Mouse (Mus musculus) midbrain, embryonic 15.5 days (tissue): ENCODE results near the gene Dnah10. TPM values are rescaled to one million over a fixed set of nuclear protein-coding genes. Genes with fewer than 3 reads are reported as not detected.
A peak's percentile ranks its signal among the peaks of the same experiment; 100 is the strongest.

Experiments used
- ATAC-seq: fragments of 200-750 bp; cut with Nextera tagmentation; replicated peaks from 2 replicates; pipeline ENCODE4 v1.8.0; 2017; ENCODE audit warnings: moderate TSS enrichment
- H3K27ac ChIP-seq: fragments of 300-500 bp; sonication (generic); 2 replicates; pipeline ENCODE4 v1.5.1; 2015; ENCODE audit warnings: mild to moderate bottlenecking, inconsistent platforms
- H3K27me3 ChIP-seq: fragments of 300-500 bp; sonication (generic); replicated peaks from 2 replicates; pipeline ENCODE4 v1.6.1; 2015; ENCODE audit warnings: inconsistent platforms
- H3K36me3 ChIP-seq: fragments of 300-500 bp; sonication (generic); replicated peaks from 2 replicates; pipeline ENCODE4 v1.6.1; 2015; ENCODE audit warnings: inconsistent platforms
- H3K4me1 ChIP-seq: fragments of 300-500 bp; sonication (generic); 2 replicates; pipeline ENCODE4 v1.6.1; 2015; ENCODE audit warnings: inconsistent platforms
- H3K4me2 ChIP-seq: fragments of 300-500 bp; sonication (generic); 2 replicates; pipeline ENCODE4 v1.6.1; 2015; ENCODE audit warnings: inconsistent platforms, mild to moderate bottlenecking, moderate library complexity
- H3K4me3 ChIP-seq: fragments of 300-500 bp; sonication (generic); 2 replicates; pipeline ENCODE4 v1.5.1; 2015; ENCODE audit warnings: mild to moderate bottlenecking, inconsistent platforms
- H3K9ac ChIP-seq: fragments of 300-500 bp; sonication (generic); 2 replicates; pipeline ENCODE4 v1.6.1; 2015; ENCODE audit warnings: mild to moderate bottlenecking, inconsistent platforms
- H3K9me3 ChIP-seq: fragments of 300-500 bp; sonication (generic); 2 replicates; pipeline ENCODE4 v1.6.1; 2016; ENCODE audit warnings: inconsistent platforms
- WGBS: fragments of 180-500 bp; shearing (Covaris S2); methylation state at CpG from one replicate; pipeline ENCODE4 v1.1.7; 2015; ENCODE audit warnings: mixed read lengths; 5-methylcytosine and 5-hydroxymethylcytosine counted together
- polyA plus RNA-seq: library from polyadenylated mRNA; unstranded; fragments of >200 nt; fragmentation: Nextera tagmentation; extraction: Ambion mirVana; gene quantifications from 2 replicates; pipeline ENCODE4 v1.2.1, GENCODE M21; 2015

Gene Dnah10
- polyA plus RNA-seq, result 0.12 and 0.13 TPM in 2 replicates

DNA sequence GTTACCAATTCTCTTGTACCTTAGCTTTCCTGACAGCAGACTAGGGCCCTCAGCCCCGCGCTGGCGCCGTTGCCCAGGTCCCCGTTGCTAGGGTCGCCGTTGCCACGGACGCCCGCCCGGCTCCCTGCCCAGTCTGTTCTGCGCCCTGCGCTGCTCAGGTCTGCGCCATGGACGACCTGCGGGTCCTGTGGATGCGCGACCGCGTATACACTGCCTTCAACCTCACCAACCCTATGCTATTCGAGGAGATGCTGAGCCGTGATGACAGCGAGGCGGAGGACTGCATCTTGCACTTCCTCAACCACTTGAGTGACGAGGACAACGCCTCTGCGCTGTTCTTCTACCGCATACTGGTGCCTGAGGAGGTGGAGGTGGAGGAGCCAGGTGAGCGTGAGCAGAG, at the start of gene Dnah10:
Gene Dnah10 (plus strand): TSS at position 89 of the 400 bp plus-strand sequence.
- H3K9ac ChIP-seq, result no peak within 1 kb of the TSS; the same call in 1 of the 2 replicates
- H3K4me1 ChIP-seq, result 0 out of 2 replicates have a peak, but pooled peaks cover 6% of the 10 kb centered on the region
- 0 out of 2 replicates have a peak, but pooled peaks have one; percentile 50 for ATAC-seq
- H3K4me2 ChIP-seq, result peak within 1 kb of the TSS; percentile 37
- 0 out of 2 replicates have a peak within 1 kb of the TSS, but pooled peaks have one; percentile 7 for H3K4me3 ChIP-seq
- H3K9me3 ChIP-seq, result no peaks in the 10 kb centered on the region
- WGBS, result 8% methylated on average over 29 of the region's 29 CpGs
- peaks cover 31% of the 10 kb centered on the region for H3K36me3 ChIP-seq
- H3K27me3 ChIP-seq, result no peaks in the 10 kb centered on the region
- H3K27ac ChIP-seq, result no peak within 1 kb of the TSS

DNA sequence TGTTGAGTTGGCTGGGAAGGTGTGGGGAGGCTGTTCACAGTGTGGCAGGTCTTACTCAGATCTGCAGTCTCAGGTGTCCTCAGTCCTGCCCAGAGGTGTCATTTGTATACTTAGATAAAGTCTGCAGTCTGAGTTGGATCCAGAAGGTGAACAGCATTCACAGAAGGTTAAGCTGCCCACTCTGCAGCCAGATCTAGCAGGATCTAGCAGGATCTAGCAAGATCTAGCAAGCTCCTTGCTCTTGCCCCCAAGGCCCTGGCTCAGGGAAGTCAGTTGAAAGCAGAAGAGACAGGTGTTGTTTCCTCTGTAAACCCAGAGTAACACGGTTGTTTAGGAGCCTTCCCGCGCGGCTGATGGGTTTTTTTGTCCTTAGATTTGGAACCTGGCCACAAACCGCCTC, 11.1 kb upstream of the Dnah10 start:
- H3K27me3 ChIP-seq, result no peaks in the 10 kb centered on the region
- H3K4me3 ChIP-seq, result no peak overlapping the region
- H3K9ac ChIP-seq, result no peak overlapping the region
- no peaks in the 10 kb centered on the region for H3K9me3 ChIP-seq
- no peak overlapping the region for H3K27ac ChIP-seq
- ATAC-seq, result no peak
- H3K36me3 ChIP-seq, result peaks cover 49% of the 10 kb centered on the region
- no peak overlapping the region for H3K4me2 ChIP-seq
- 93% methylated on average over 5 of the region's 5 CpGs for WGBS
- no peaks in the 10 kb centered on the region for H3K4me1 ChIP-seq

DNA sequence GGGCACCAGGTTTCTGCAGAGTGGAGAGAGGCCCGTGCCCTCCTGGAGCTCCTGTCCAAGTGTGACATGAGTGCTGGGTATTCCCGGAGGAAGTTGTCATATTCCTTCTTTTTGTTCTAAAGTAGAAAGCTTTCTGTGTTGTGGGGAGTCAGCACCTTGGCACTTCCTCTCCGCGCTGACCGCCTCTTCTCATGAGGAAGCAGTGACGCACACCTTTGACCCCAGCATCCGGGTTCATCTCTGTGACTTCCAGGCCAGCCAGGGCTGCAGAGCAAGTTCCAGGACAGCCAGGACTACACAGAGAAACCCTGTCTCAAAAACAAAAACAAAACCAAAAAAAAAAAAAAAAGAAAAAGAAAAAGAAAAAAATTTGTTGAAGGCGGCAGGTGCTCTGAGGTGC, 9.8 kb upstream of the Dnah10 start:
- H3K9me3 ChIP-seq, result no peaks in the 10 kb centered on the region
- no peak overlapping the region for H3K4me2 ChIP-seq
- H3K27me3 ChIP-seq, result no peaks in the 10 kb centered on the region
- H3K9ac ChIP-seq, result no peak overlapping the region
- no peak for ATAC-seq
- H3K4me1 ChIP-seq, result no peaks in the 10 kb centered on the region
- no peak overlapping the region for H3K4me3 ChIP-seq
- WGBS, result 91% methylated on average over 8 of the region's 8 CpGs
- no peak overlapping the region for H3K27ac ChIP-seq
- H3K36me3 ChIP-seq, result peaks cover 63% of the 10 kb centered on the region

DNA sequence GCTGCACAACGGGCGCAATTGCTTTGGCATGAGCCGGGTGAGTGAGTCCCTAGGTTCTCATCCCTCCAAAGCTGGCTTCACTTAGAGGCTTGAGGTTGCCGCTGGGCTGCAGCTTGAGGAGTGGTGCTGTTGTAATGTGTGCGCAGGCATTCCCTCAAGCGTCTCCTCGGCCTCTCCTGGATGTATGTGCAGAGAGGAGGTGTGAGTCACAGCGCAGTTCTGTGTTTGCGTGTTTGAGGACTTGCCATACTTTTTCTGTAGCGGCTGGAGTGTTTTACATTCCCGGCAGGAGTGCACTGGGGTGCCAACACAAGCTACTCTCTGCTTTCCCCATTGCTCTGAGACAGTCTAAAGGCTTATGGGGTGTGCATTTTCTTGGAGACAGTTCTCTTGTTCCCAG, 6.9 kb upstream of the Dnah10 start:
- no peak overlapping the region for H3K4me2 ChIP-seq

DNA sequence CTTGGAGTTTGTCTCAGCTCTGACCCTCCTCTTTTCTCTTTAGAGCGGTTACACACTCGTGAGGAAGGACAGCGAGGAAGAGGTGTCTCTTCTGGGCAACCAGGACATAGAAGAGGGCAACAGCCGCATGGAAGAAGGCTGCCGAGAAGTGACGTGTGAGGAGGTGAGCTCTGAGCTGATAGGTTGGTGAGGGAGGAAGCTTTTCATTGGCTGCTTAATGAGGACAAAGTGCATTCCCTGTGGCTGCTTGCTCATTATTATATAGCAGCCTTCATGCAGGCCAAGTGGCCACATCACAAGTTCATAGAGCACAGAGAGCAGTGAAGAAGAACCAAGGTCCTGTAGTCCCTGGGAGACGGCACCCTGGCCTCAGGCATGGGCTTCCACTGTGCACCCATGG, 6.5 kb upstream of the Dnah10 start:
- no peaks in the 10 kb centered on the region for H3K4me1 ChIP-seq
- H3K27ac ChIP-seq, result no peak overlapping the region
- no peak overlapping the region for H3K9ac ChIP-seq
- 94% methylated on average over 7 of the region's 7 CpGs for WGBS
- peaks cover 72% of the 10 kb centered on the region for H3K36me3 ChIP-seq
- ATAC-seq, result no peak
- no peak overlapping the region for H3K4me2 ChIP-seq
- no peak overlapping the region for H3K4me3 ChIP-seq
- H3K9me3 ChIP-seq, result no peaks in the 10 kb centered on the region
- no peaks in the 10 kb centered on the region for H3K27me3 ChIP-seq

More for the DNA sequence above, 6.9 kb upstream of the Dnah10 start:
- no peak for ATAC-seq
- no peak overlapping the region for H3K27ac ChIP-seq
- WGBS, result 96% methylated on average over 11 of the region's 11 CpGs
- no peak overlapping the region for H3K4me3 ChIP-seq
- H3K36me3 ChIP-seq, result peaks cover 72% of the 10 kb centered on the region
- no peaks in the 10 kb centered on the region for H3K9me3 ChIP-seq
- no peaks in the 10 kb centered on the region for H3K4me1 ChIP-seq
- H3K9ac ChIP-seq, result no peak overlapping the region
- H3K27me3 ChIP-seq, result no peaks in the 10 kb centered on the region

DNA sequence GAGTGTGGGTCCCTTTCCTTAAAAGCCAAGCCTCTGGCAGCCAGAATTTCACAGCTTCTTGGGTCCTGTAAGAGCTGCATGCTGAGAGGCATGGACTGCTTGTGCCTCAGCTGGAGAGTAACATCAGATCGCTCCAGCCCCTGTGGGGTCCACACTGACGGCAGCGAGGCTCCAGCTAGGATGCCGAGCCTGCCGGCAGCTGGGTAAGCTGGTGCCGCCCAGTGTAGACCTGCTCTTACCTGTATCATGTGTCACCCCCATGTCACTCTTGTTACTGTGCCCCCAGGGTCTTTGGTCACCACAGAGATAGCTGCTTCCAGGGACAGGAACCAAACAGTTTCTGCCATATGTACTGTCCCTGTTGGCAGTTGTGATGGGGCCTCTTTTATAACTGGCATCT, 1.8 kb upstream of the Dnah10 start:
- H3K36me3 ChIP-seq, result peaks cover 49% of the 10 kb centered on the region
- no peak overlapping the region for H3K4me3 ChIP-seq
- H3K9me3 ChIP-seq, result no peaks in the 10 kb centered on the region
- no peak overlapping the region for H3K27ac ChIP-seq
- H3K9ac ChIP-seq, result no peak overlapping the region
- no peaks in the 10 kb centered on the region for H3K27me3 ChIP-seq
- H3K4me1 ChIP-seq, result 0 out of 2 replicates have a peak, but pooled peaks cover 6% of the 10 kb centered on the region
- ATAC-seq, result no peak
- H3K4me2 ChIP-seq, result no peak overlapping the region
- 94% methylated on average over 6 of the region's 6 CpGs for WGBS

DNA sequence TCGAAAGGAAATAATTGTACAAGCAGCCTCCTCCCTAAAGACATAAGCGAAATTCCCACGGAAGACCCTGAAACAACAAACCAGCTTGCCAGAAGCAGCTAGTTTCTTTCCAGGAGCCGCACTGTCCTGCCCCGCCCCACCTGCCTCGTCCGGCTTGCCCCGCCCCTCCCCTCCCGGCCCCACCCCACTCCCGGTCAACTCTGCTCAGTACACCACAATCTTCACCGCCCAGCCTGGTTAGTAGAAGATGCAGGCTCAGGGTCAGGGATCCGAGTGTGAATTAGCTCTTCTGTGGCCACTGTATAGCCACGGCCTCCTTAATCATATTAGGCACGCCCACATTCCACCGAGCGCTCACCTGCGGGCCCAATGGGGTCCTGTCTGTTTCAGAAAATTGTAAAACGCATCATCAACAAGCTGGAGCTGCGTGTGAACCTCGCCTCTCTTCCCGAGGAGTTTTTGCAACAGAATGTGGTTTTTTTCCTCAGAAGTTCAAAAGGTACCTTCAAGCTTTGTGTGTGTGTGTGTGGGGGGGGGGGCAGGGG, 4.8 kb downstream of the Dnah10 start:
- H3K27ac ChIP-seq, result no peak overlapping the region
- 0 out of 2 replicates have a peak, but pooled peaks cover 5% of the 10 kb centered on the region for H3K4me1 ChIP-seq
- 0 out of 2 replicates have a peak overlapping the region, but pooled peaks have one; percentile 5 for H3K4me3 ChIP-seq
- no peaks in the 10 kb centered on the region for H3K9me3 ChIP-seq
- no peaks in the 10 kb centered on the region for H3K36me3 ChIP-seq
- 20% methylated on average over 21 of the region's 21 CpGs for WGBS
- peak overlapping the region; percentile 34 for H3K4me2 ChIP-seq
- no peak overlapping the region for H3K9ac ChIP-seq
- H3K27me3 ChIP-seq, result no peaks in the 10 kb centered on the region
- no peak for ATAC-seq

DNA sequence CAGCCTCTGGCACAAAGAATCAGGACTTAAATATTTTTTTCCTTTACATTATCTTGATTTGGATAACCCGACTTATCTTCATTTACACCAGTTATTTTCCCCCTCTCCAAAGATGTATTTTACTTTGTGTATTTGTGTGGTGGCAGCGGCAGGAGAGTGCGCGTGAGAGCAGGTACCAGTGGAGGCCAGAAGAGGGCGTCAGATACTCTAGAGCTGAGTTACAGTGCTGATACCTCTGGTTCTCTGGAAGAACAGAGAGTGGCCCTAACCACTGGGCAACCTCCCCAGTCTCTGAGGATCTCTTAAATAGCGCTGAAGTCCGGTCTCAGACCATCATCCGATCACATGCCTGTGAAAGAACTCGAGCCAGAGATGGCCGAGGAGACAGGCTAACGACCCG, 9.1 kb downstream of the Dnah10 start:
- H3K4me3 ChIP-seq, result no peak overlapping the region
- H3K4me1 ChIP-seq, result no peaks in the 10 kb centered on the region
- 90% methylated on average over 12 of the region's 12 CpGs for WGBS
- no peak overlapping the region for H3K4me2 ChIP-seq
- no peak for ATAC-seq
- no peak overlapping the region for H3K9ac ChIP-seq
- H3K27ac ChIP-seq, result no peak overlapping the region
- no peaks in the 10 kb centered on the region for H3K36me3 ChIP-seq
- no peaks in the 10 kb centered on the region for H3K27me3 ChIP-seq
- H3K9me3 ChIP-seq, result no peaks in the 10 kb centered on the region

DNA sequence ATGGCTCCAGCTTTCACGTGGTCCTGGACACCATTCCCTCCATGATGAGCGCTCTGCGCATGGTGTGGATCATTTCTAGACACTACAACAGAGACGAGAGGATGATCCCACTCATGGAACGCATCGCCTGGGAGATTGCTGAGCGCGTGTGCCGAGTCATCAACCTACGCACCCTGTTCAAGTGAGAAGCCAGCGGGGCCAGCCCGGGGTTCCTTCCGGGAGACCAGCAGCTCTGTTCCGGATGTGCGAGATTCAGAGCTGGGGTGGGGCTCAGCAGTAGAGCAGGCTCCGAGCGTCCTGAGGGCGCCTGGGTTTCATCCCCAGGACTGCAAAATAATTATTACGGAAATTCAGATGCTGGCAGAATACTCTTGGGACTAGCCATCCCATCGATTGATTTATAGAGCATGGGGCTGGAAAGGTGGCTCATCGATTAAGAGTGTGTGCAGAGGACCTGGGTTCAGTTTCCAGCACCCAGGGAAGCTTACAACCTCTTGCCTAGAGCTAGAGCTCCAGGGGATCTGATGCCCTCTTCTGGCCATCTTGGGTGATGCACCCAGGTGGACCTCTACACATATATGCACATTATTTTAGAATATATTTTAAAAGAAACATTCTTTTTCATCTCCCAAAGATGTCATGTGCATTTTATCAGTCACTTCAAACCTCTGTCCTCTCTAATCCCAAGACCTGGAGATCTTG, 17.2 kb downstream of the Dnah10 start:
- Histone ChIP-seq H3K9me3 (no peaks in the 10 kb centered on the region), H3K27me3 (no peaks in the 10 kb centered on the region), H3K4me3 (no peak overlapping the region), H3K27ac (no peak overlapping the region), H3K4me2 (no peak overlapping the region), H3K9ac (no peak overlapping the region), H3K4me1 (no peaks in the 10 kb centered on the region), H3K36me3 (no peaks in the 10 kb centered on the region)
- WGBS, result 96% methylated on average over 21 of the region's 21 CpGs
- ATAC-seq, result no peak

DNA sequence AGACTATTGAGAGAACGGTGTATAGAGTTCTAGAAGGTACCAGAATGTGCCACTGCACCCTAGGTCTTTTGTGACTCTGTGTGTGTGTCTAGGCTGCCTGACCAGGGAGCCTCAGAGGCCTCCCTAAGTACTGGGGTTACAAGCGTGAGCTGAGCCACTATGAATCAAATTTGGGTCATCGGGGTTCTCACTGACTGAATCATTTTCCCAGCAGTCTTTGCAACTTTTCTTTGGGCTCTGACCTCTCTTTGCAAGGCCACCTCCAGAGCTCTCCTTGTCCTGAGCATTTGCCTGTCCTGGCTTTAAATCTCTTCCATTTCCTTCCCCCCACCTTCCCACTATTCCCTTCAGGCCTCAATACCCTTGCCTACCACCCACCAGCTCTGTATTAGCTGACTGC, 19.0 kb downstream of the Dnah10 start:
- no peak overlapping the region for H3K9ac ChIP-seq
- no peak overlapping the region for H3K27ac ChIP-seq
- no peaks in the 10 kb centered on the region for H3K36me3 ChIP-seq
- H3K4me1 ChIP-seq, result no peaks in the 10 kb centered on the region
- no peak for ATAC-seq
- WGBS, result 84% methylated on average over 3 of the region's 3 CpGs
- H3K4me3 ChIP-seq, result no peak overlapping the region
- no peaks in the 10 kb centered on the region for H3K27me3 ChIP-seq
- no peak overlapping the region for H3K4me2 ChIP-seq
- no peaks in the 10 kb centered on the region for H3K9me3 ChIP-seq

DNA sequence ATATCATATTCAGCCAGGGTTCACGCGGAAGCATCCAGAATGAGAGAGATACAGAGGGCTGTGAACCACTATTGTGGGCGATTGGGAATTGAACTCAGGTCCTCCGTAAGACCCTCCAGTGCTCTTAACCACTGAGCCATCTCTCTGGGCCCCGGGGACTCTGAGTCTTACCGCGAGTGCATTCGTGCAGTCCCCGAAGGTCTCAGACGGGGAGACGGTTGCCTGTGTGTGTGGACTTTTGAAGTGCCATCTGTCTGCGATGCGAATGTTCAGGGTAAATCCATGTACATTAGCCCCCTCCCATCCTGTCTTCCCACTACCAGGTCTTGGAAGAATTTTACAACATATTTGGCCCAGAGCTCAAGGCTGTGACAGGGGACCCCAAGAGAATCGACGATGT, 21.3 kb downstream of the Dnah10 start:
- no peak overlapping the region for H3K4me2 ChIP-seq
- no peaks in the 10 kb centered on the region for H3K27me3 ChIP-seq
- WGBS, result 93% methylated on average over 15 of the region's 15 CpGs
- H3K36me3 ChIP-seq, result no peaks in the 10 kb centered on the region
- no peak for ATAC-seq
- no peak overlapping the region for H3K9ac ChIP-seq
- H3K27ac ChIP-seq, result no peak overlapping the region
- H3K4me3 ChIP-seq, result no peak overlapping the region
- H3K9me3 ChIP-seq, result no peaks in the 10 kb centered on the region
- H3K4me1 ChIP-seq, result no peaks in the 10 kb centered on the region

DNA sequence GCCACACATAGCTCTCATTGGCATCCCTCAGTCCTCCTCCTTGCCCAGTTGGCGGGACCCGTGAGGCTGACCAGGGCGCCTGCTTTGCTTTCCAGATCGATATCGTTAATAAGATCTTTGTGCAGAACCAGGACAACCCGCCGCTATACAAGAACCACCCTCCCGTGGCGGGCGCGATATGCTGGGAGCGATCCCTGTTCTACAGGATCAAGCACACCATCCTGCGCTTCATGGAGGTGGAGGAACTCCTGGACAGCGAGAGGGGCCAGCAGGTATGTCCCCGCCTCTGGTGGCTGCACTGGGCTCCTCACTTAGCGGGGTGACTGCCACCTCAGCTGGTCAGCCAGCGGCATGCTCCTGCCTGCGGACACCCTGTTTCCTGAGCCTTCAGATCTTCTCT, 23.4 kb downstream of the Dnah10 start:
- no peak overlapping the region for H3K4me2 ChIP-seq
- no peak overlapping the region for H3K4me3 ChIP-seq
- 88% methylated on average over 18 of the region's 18 CpGs for WGBS
- H3K27me3 ChIP-seq, result no peaks in the 10 kb centered on the region
- ATAC-seq, result no peak
- no peak overlapping the region for H3K27ac ChIP-seq
- no peaks in the 10 kb centered on the region for H3K36me3 ChIP-seq
- H3K9me3 ChIP-seq, result no peaks in the 10 kb centered on the region
- no peaks in the 10 kb centered on the region for H3K4me1 ChIP-seq
- no peak overlapping the region for H3K9ac ChIP-seq

DNA sequence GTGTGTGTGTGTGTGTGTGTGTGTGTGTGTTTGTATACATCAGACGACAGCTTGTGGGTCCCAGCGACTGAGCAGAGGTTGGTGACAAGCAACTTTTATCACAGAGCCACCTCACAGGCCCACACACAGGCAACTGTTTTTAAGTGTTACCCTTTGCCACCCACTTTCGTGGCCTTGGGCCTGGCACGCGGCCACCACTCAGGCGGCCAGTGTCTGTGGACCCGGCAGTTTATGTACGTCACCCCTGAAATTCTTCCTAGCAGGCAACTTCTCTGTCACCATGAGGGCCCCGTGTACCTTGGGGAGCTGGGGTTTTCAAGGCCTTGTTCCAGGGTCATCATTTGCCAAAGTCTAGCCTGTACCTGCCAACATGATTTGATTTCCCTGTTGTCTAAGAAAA, 26.8 kb downstream of the Dnah10 start:
- Histone ChIP-seq H3K4me3 (no peak overlapping the region), H3K9ac (no peak overlapping the region), H3K27ac (no peak overlapping the region), H3K36me3 (no peaks in the 10 kb centered on the region), H3K27me3 (no peaks in the 10 kb centered on the region), H3K4me2 (no peak overlapping the region), H3K9me3 (no peaks in the 10 kb centered on the region), H3K4me1 (no peaks in the 10 kb centered on the region)
- ATAC-seq, result no peak
- WGBS, result 79% methylated on average over 9 of the region's 9 CpGs
